Mouse (Mus musculus) bone marrow macrophage, adult 2 months (primary cell): Measurements from ENCODE around the gene Uba2. TPM values are rescaled to one million over a fixed set of nuclear protein-coding genes. Genes with fewer than 3 reads are reported as not detected.
"Not testable (repeated sequence)": the region's sequence is repeated elsewhere in the genome, so short reads cannot be mapped to it uniquely, and the experiment has no call there.

ENCODE experiments used
- H3K27ac ChIP-seq: 2 replicates; pipeline ENCODE4 v1.5.1; 2012; ENCODE audit warnings: low read depth, low read length; ENCODE audit not compliant: insufficient read depth
- H3K4me1 ChIP-seq: 2 replicates; pipeline ENCODE4 v1.6.1; 2012; ENCODE audit warnings: low read length; ENCODE audit not compliant: control insufficient read depth, insufficient read depth
- H3K4me3 ChIP-seq: 2 replicates; pipeline ENCODE4 v1.5.1; 2012; ENCODE audit warnings: mild to moderate bottlenecking, low read length, moderate library complexity; ENCODE audit not compliant: insufficient read depth
- CTCF ChIP-seq: IDR thresholded peaks from 2 replicates; pipeline ENCODE4 v1.5.1; 2012; ENCODE audit warnings: low read depth, mild to moderate bottlenecking, low read length, moderate library complexity
- POLR2A ChIP-seq: IDR thresholded peaks from 2 replicates; pipeline ENCODE4 v1.6.1; 2012; ENCODE audit warnings: mild to moderate bottlenecking, low read depth, low read length, borderline replicate concordance
- polyA plus RNA-seq: library from polyadenylated mRNA; stranded (reverse); fragments of >200 nt; gene quantifications from 2 replicates; pipeline ENCODE4 v1.2.4, GENCODE M21; 2012; ENCODE audit not compliant: missing spikeins, insufficient read depth, insufficient read length

Uba2 gene
- polyA plus RNA-seq: 63.1 and 63.8 TPM in 2 replicates

- peak within 1 kb of the TSS; percentile 95 for H3K4me3 ChIP-seq
- peak within 1 kb of the TSS; percentile 31; the same call in 1 of the 2 replicates for H3K27ac ChIP-seq
- H3K4me1 ChIP-seq: peaks cover 4% of the 10 kb centered on the region
- TF ChIP-seq CTCF (no peak), POLR2A (no peak)
Measured at GRCm38 (mm10) chr7:34169454-34169853, at the start of gene Uba2. Uba2 (minus strand) TSS chr7:34169599.

- Histone ChIP-seq H3K27ac (no peak overlapping the region), H3K4me3 (no peak overlapping the region), H3K4me1 (peaks cover 31% of the 10 kb centered on the region)
- no peak for TF ChIP-seq CTCF
- no peak for TF ChIP-seq POLR2A
Measured at GRCm38 (mm10) chr7:34218496-34218895, 49.1 kb upstream of the Uba2 start.

DNA sequence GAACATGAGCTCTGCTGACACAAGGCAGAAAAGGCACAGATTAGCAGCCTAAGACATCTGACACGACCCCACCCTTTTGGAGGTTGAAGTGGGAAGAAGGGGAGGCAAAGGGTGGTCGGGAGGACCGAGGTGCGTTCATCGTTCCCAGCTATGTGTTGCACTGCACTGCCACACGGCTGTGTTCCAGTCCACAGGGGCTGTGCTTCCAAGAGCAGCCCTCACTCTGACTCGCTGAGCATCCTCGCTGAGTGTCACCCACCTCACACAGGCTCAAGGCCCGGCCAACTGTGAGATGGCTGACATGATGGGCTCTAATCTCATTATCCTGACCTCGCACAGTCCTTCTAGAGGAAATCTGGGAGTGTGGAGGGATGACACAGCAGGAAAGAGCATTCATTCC lies 47.1 kb upstream of the Uba2 start:
- Histone ChIP-seq H3K27ac (no peak overlapping the region), H3K4me1 (peaks cover 35% of the 10 kb centered on the region), H3K4me3 (no peak overlapping the region)
- TF ChIP-seq CTCF (no peak), POLR2A (no peak)

GRCm38 (mm10) chr7:34215481-34215880 lies 46.1 kb upstream of the Uba2 start:
- TF ChIP-seq CTCF: no peak
- TF ChIP-seq POLR2A: no peak
- H3K27ac ChIP-seq: peak overlapping the region; percentile 56
- H3K4me1 ChIP-seq: peaks cover 35% of the 10 kb centered on the region
- H3K4me3 ChIP-seq: no peak overlapping the region

DNA sequence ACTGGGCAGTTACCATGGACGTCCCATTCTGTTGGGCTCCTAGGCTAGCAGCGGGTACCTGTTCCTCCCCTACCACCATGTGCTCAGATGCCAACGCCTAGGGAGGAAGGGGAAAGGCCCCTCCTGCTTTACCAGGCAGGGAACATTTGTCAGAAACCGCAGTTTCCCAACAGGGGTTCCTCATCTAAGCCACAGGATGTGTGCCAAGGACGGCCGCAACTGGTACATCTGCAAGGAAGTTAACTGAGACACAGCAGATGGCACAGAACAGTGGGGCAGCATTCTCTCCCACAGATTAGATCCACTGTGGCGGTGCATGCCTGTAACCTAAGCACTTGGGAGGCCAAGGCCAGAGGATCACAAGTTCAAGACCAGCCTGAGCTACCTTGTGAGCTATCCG lies 45.2 kb upstream of the Uba2 start:
- Histone ChIP-seq H3K27ac (peak overlapping the region; percentile 56), H3K4me1 (peaks cover 35% of the 10 kb centered on the region), H3K4me3 (no peak overlapping the region)
- no peak for TF ChIP-seq POLR2A
- TF ChIP-seq CTCF: no peak

- peaks cover 35% of the 10 kb centered on the region for H3K4me1 ChIP-seq
- H3K4me3 ChIP-seq: no peak overlapping the region
- TF ChIP-seq CTCF: no peak
- no peak for TF ChIP-seq POLR2A
- H3K27ac ChIP-seq: peak overlapping the region; percentile 30; the same call in 1 of the 2 replicates
Measured at GRCm38 (mm10) chr7:34213281-34213680, 43.9 kb upstream of the Uba2 start.

DNA sequence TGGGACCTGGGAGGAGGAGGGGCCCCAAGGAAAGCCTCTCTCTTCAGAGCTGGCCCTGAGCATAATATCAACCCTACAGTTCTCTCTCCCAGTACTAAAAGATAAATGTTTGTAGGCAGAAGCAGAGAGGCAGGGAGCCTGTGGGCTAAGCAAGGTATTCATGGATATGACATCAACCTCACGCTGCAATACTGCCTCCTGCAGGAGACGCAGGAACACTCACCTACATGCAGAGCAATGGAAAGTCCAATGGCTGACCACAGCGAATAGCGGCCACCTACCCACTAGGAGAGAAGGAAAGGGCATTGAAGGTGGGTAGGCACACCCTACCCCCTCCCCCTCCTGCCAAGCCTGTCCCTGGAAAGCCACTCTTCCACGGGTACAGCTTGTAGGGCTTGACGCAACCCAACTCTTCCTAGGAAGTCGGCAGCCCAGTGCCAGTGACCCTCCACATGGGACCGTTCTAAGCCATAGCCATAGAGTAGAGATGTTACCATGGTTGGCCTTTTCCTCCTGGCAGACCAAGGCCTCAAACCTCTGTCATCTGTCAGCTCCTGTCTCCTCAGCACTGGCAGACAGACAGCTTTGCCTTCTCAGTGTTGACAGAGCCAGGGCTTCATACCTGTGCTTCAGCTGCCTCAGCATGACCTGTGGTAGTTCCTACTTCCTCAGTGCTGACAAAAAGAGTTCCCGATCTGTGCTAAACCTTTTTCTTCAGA lies 38.8 kb upstream of the Uba2 start:
- H3K4me3 ChIP-seq: no peak overlapping the region
- no peak overlapping the region for H3K27ac ChIP-seq
- H3K4me1 ChIP-seq: peaks cover under 1% of the 10 kb centered on the region
- TF ChIP-seq CTCF (no peak), POLR2A (no peak)

GRCm38 (mm10) chr7:34206331-34206730 lies 36.9 kb upstream of the Uba2 start:
- Histone ChIP-seq H3K4me3 (no peak overlapping the region), H3K27ac (no peak overlapping the region), H3K4me1 (no peaks in the 10 kb centered on the region)
- TF ChIP-seq POLR2A (no peak), CTCF (no peak)

GRCm38 (mm10) chr7:34202147-34202546 lies 32.7 kb upstream of the Uba2 start:
- not testable (repeated sequence) for H3K27ac ChIP-seq, H3K4me1 ChIP-seq

DNA sequence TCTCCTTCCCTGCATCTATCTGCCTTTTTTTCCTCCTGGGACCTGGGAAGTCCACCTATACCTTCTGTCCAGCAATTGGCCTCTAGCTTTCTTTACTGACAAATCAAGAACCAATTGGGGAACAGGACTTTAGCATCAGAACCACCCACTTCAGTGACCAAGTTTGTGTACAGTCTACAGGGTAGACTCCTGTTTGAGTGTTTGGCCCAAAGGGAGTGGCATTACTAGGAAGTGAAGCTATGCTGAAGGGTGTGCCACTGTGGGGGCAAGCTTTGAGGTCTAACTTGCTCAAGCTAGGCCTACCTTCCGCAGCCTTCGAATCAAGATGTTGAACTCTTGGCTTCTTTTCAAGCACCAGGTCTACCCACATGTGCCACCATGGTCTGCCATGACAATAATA lies 31.4 kb upstream of the Uba2 start:
- TF ChIP-seq POLR2A: no peak
- TF ChIP-seq CTCF: no peak
- H3K4me3 ChIP-seq: no peak overlapping the region
- peaks cover 3% of the 10 kb centered on the region; the same call in 1 of the 2 replicates for H3K4me1 ChIP-seq
- H3K27ac ChIP-seq: no peak overlapping the region

More at GRCm38 (mm10) chr7:34202147-34202546, 32.7 kb upstream of the Uba2 start:
- H3K4me3 ChIP-seq: not testable (repeated sequence)

DNA sequence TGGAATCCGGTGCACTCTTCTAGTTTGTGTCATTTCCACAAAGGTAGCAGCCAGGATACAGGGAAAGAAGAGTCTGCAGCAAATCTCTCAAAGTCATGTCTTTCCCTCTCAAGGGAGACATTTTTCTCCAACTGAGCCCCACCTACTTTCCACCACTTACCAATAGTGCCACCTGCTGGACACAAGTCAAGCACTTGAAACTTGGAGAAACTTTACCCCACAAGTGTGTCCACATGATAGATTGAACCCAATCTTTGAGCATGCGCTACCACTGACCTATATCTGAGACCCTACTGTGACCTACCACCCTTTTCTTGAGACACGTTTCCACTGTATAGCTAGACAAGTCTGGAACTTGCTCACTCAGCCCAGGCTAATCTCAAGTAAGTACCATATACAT lies 28.9 kb upstream of the Uba2 start:
- TF ChIP-seq CTCF (no peak), POLR2A (no peak)

More for the DNA sequence above, 28.9 kb upstream of the Uba2 start:
- no peak overlapping the region for H3K27ac ChIP-seq
- peaks cover 12% of the 10 kb centered on the region for H3K4me1 ChIP-seq
- H3K4me3 ChIP-seq: no peak overlapping the region
